Mouse (Mus musculus): ENCODE data around the gene Prkcb.

- TF ChIP-seq GATA1 (IDR thresholded peaks at IDR 0.05; ENCODE audit: borderline replicate concordance, low read length) = no peak
- TF ChIP-seq FLI1 (IDR thresholded peaks at IDR 0.05; ENCODE audit: low read length) = no peak
Measured at GRCm38 (mm10) chr7:122623753-122624152, 335.2 kb downstream of the Prkcb start.

All from megakaryocyte, embryonic 14.5 days (primary cell).